Mouse (Mus musculus) midbrain, embryonic 16.5 days (tissue): Measurements from ENCODE around the gene Tmem115. TPM values are rescaled to one million over a fixed set of nuclear protein-coding genes. Genes with fewer than 3 reads are reported as not detected.

Experiments used
- ATAC-seq: fragments of 200-750 bp; cut with Nextera tagmentation; 2 replicates; pipeline ENCODE4 v1.8.0; 2017; ENCODE audit warnings: moderate TSS enrichment
- H3K27ac ChIP-seq: fragments of 300-500 bp; sonication (generic); 2 replicates; pipeline ENCODE4 v1.5.1; 2014; ENCODE audit warnings: mild to moderate bottlenecking, low read length, mixed read lengths
- H3K27me3 ChIP-seq: fragments of 300-500 bp; sonication (generic); 2 replicates; pipeline ENCODE4 v1.6.1; 2014; ENCODE audit warnings: low read depth, low read length, mixed read lengths; ENCODE audit not compliant: control insufficient read depth, insufficient read depth
- H3K36me3 ChIP-seq: fragments of 300-500 bp; sonication (generic); 2 replicates; pipeline ENCODE4 v1.6.1; 2014; ENCODE audit warnings: mild to moderate bottlenecking, low read length, moderate library complexity, mixed read lengths; ENCODE audit not compliant: control insufficient read depth, insufficient read depth
- H3K4me1 ChIP-seq: fragments of 300-500 bp; sonication (generic); 2 replicates; pipeline ENCODE4 v1.6.1; 2014; ENCODE audit warnings: mild to moderate bottlenecking, low read length, mixed read lengths; ENCODE audit not compliant: control insufficient read depth, insufficient read depth
- H3K4me2 ChIP-seq: fragments of 300-500 bp; sonication (generic); 2 replicates; pipeline ENCODE4 v1.6.1; 2014; ENCODE audit warnings: mild to moderate bottlenecking, low read length, mixed read lengths
- H3K4me3 ChIP-seq: fragments of 300-500 bp; sonication (generic); 2 replicates; pipeline ENCODE4 v1.5.1; 2014; ENCODE audit warnings: low read depth, mild to moderate bottlenecking, low read length, moderate library complexity, mixed read lengths
- H3K9ac ChIP-seq: fragments of 300-500 bp; sonication (generic); 2 replicates; pipeline ENCODE4 v1.6.1; 2014; ENCODE audit warnings: low read depth, low read length, mixed read lengths
- H3K9me3 ChIP-seq: fragments of 300-500 bp; sonication (generic); replicated peaks from 2 replicates; pipeline ENCODE4 v1.6.1; 2014; ENCODE audit warnings: mild to moderate bottlenecking, low read length, mixed read lengths; ENCODE audit not compliant: control insufficient read depth, poor library complexity, severe bottlenecking
- WGBS: fragments of 180-500 bp; shearing (Covaris S2); extraction: QIAGEN DNeasy Blood & Tissue Kit; methylation state at CpG from one replicate; pipeline ENCODE4 v1.1.7; 2014; 5-methylcytosine and 5-hydroxymethylcytosine counted together
- polyA plus RNA-seq: library from polyadenylated mRNA; unstranded; fragments of >200 nt; fragmentation: Nextera tagmentation; extraction: Ambion mirVana; gene quantifications from 2 replicates; pipeline ENCODE4 v1.2.1, GENCODE M21; 2015

Tmem115 gene
- polyA plus RNA-seq, 1 experiment from 2014 or later, result 45.2 TPM

GRCm38 (mm10) chr9:107551117-107551889 lies 17.6 kb downstream of the Tmem115 start, which contains the start of gene Rassf1:
Rassf1 (plus strand) TSS chr9:107551555.
- peaks cover 37% of the 10 kb centered on the region for H3K4me1 ChIP-seq
- H3K4me3 ChIP-seq, result peak within 1 kb of the TSS; percentile 32
- H3K36me3 ChIP-seq, result no peaks in the 10 kb centered on the region
- H3K9ac ChIP-seq, result peak within 1 kb of the TSS; percentile 51
- H3K27me3 ChIP-seq, result peaks cover 33% of the 10 kb centered on the region
- H3K27ac ChIP-seq, result no peak within 1 kb of the TSS
- H3K9me3 ChIP-seq, result no peaks in the 10 kb centered on the region
- no peak for ATAC-seq
- WGBS, result 2% methylated on average over 62 of the region's 63 CpGs
- H3K4me2 ChIP-seq, result peak within 1 kb of the TSS; percentile 62

GRCm38 (mm10) chr9:107551890-107552355 lies 18.2 kb downstream of the Tmem115 start:
- Histone ChIP-seq H3K4me1 (peaks cover 38% of the 10 kb centered on the region), H3K27me3 (peaks cover 33% of the 10 kb centered on the region)
- WGBS, result 10% methylated on average over 8 of the region's 8 CpGs

GRCm38 (mm10) chr9:107552690-107553393 lies 19.1 kb downstream of the Tmem115 start:
- peaks cover 5% of the 10 kb centered on the region for H3K36me3 ChIP-seq
- no peak overlapping the region for H3K27ac ChIP-seq
- H3K9me3 ChIP-seq, result no peaks in the 10 kb centered on the region
- H3K4me3 ChIP-seq, result no peak overlapping the region
- peak overlapping the region; percentile 87 for H3K4me2 ChIP-seq
- 82% methylated on average over 5 of the region's 5 CpGs for WGBS
- H3K4me1 ChIP-seq, result peaks cover 33% of the 10 kb centered on the region
- no peak for ATAC-seq
- H3K9ac ChIP-seq, result no peak overlapping the region
- peaks cover 33% of the 10 kb centered on the region for H3K27me3 ChIP-seq

More at GRCm38 (mm10) chr9:107551890-107552355, 18.2 kb downstream of the Tmem115 start:
- Histone ChIP-seq H3K4me3 (peak overlapping the region; percentile 32), H3K27ac (no peak overlapping the region), H3K9me3 (no peaks in the 10 kb centered on the region), H3K36me3 (no peaks in the 10 kb centered on the region), H3K9ac (peak overlapping the region; percentile 51), H3K4me2 (peak overlapping the region; percentile 62)
- ATAC-seq, result no peak

- WGBS, result 7% methylated on average over 37 of the region's 37 CpGs
- peak overlapping the region; percentile 80 for H3K4me3 ChIP-seq
- peaks cover 10% of the 10 kb centered on the region for H3K36me3 ChIP-seq
- peak overlapping the region; percentile 87 for H3K4me2 ChIP-seq
- H3K4me1 ChIP-seq, result peaks cover 33% of the 10 kb centered on the region
- peak overlapping the region; percentile 84 for H3K27ac ChIP-seq
- H3K9ac ChIP-seq, result peak overlapping the region; percentile 88
- peaks cover 33% of the 10 kb centered on the region for H3K27me3 ChIP-seq
- peak; percentile 77 for ATAC-seq
- no peaks in the 10 kb centered on the region for H3K9me3 ChIP-seq
These were observed 20.0 kb downstream of the Tmem115 start for GRCm38 (mm10) chr9:107553541-107554318.

- Histone ChIP-seq H3K4me3 (peak overlapping the region; percentile 80), H3K27ac (peak overlapping the region; percentile 91), H3K9ac (peak overlapping the region; percentile 88), H3K4me2 (peak overlapping the region; percentile 87), H3K4me1 (peaks cover 33% of the 10 kb centered on the region), H3K27me3 (peaks cover 31% of the 10 kb centered on the region), H3K9me3 (no peaks in the 10 kb centered on the region), H3K36me3 (peaks cover 16% of the 10 kb centered on the region)
- peak; percentile 93 for ATAC-seq
- under 1% methylated on average over 53 of the region's 53 CpGs for WGBS
These were observed 20.6 kb downstream of the Tmem115 start for GRCm38 (mm10) chr9:107554319-107554825.

GRCm38 (mm10) chr9:107555031-107555457 lies 21.3 kb downstream of the Tmem115 start:
- H3K27me3 ChIP-seq, result peaks cover 26% of the 10 kb centered on the region
- H3K4me2 ChIP-seq, result peak overlapping the region; percentile 87
- peaks cover 33% of the 10 kb centered on the region for H3K4me1 ChIP-seq
- peak overlapping the region; percentile 91 for H3K27ac ChIP-seq
- ATAC-seq, result peak; percentile 57
- peak overlapping the region; percentile 88 for H3K9ac ChIP-seq
- H3K4me3 ChIP-seq, result peak overlapping the region; percentile 80
- H3K9me3 ChIP-seq, result no peaks in the 10 kb centered on the region
- WGBS, result under 1% methylated on average over 23 of the region's 23 CpGs
- peaks cover 23% of the 10 kb centered on the region for H3K36me3 ChIP-seq

- no peaks in the 10 kb centered on the region for H3K9me3 ChIP-seq
- H3K4me1 ChIP-seq, result peaks cover 33% of the 10 kb centered on the region
- ATAC-seq, result no peak
- WGBS, result 38% methylated on average over 2 of the region's 2 CpGs
- H3K27ac ChIP-seq, result no peak overlapping the region; the same call in 1 of the 2 replicates
- peak overlapping the region; percentile 80 for H3K4me3 ChIP-seq
- H3K36me3 ChIP-seq, result peaks cover 23% of the 10 kb centered on the region
- peak overlapping the region; percentile 88; the same call in 1 of the 2 replicates for H3K9ac ChIP-seq
- H3K27me3 ChIP-seq, result peaks cover 19% of the 10 kb centered on the region
- peak overlapping the region; percentile 87 for H3K4me2 ChIP-seq
These were observed 22.0 kb downstream of the Tmem115 start for GRCm38 (mm10) chr9:107555701-107556100.

GRCm38 (mm10) chr9:107556346-107556745 lies 22.6 kb downstream of the Tmem115 start:
- peaks cover 27% of the 10 kb centered on the region for H3K36me3 ChIP-seq
- WGBS, result 83% methylated on average over 3 of the region's 3 CpGs
- H3K27me3 ChIP-seq, result peaks cover 15% of the 10 kb centered on the region
- ATAC-seq, result no peak
- H3K27ac ChIP-seq, result no peak overlapping the region
- no peak overlapping the region for H3K4me3 ChIP-seq
- H3K4me2 ChIP-seq, result no peak overlapping the region
- 0 out of 2 replicates have a peak overlapping the region, but pooled peaks have one; percentile 27 for H3K9ac ChIP-seq
- H3K9me3 ChIP-seq, result no peaks in the 10 kb centered on the region
- H3K4me1 ChIP-seq, result peaks cover 32% of the 10 kb centered on the region
